Mouse (Mus musculus) inflammation-experienced regulatory T-cells, adult 6 months (primary cell): ENCODE measurements around the gene Gm3667. TPM values are rescaled to one million over a fixed set of nuclear protein-coding genes. Genes with fewer than 3 reads are reported as not detected.
"Not testable (repeated sequence)": the region's sequence is repeated elsewhere in the genome, so short reads cannot be mapped to it uniquely, and the experiment has no call there.

Experiments used
- ATAC-seq: one replicate; pipeline ENCODE4 v1.8.0; 2017
- polyA plus RNA-seq, 3 experiments: library from polyadenylated mRNA; unstranded; fragments of 100-300 nt; shearing (Covaris generic); gene quantifications; one replicate each; pipeline ENCODE4 v1.2.1; 2017

The Gm3667 gene
- 10 to 100 TPM in 2 of 3 experiments, 1 to 10 TPM in 1; 2.6 to 24.3 (median 12.6) TPM for polyA plus RNA-seq

- ATAC-seq, result not testable (repeated sequence)
Observed at GRCm38 (mm10) chr14:6889521-6890012, at the start of gene Gm3667. Gene Gm3667, minus strand, starts transcription at chr14:6889962.

- ATAC-seq, result not testable (repeated sequence)
Observed at GRCm38 (mm10) chr14:6899881-6900280, 10.1 kb upstream of the Gm3667 start.

GRCm38 (mm10) chr14:6888811-6889210 is 951 bp downstream of the Gm3667 start:
- ATAC-seq, result not testable (repeated sequence)

- ATAC-seq, result not testable (repeated sequence)
Observed at GRCm38 (mm10) chr14:6840211-6840610, 49.6 kb downstream of the Gm3667 start, which contains the start of gene Gm3642. Gene Gm3642, minus strand, starts transcription at chr14:6840311.

GRCm38 (mm10) chr14:6823297-6823696 is 66.5 kb downstream of the Gm3667 start:
- ATAC-seq, result not testable (repeated sequence)

Other genes with a start within 250 kb of the Gm3667 start
- gene Gm10251, start 205.8 kb downstream of the Gm3667 start, polyA plus RNA-seq, result not detected
- gene Gm8050, start 169.7 kb downstream of the Gm3667 start, polyA plus RNA-seq, result under 1 TPM in 1 of 3 experiments, not detected in 2; 0.41 TPM
- 10 to 100 TPM in 2 of 3 experiments, 1 to 10 TPM in 1; 7.7 to 31.5 (median 18.7) TPM for gene Gm3636, start 147.6 kb downstream of the Gm3667 start, polyA plus RNA-seq
- under 1 TPM in 2 of 3 experiments, not detected in 1; 0.36 to 0.55 TPM for gene Gm8362, start 115.6 kb downstream of the Gm3667 start, polyA plus RNA-seq
- gene Gm3642, start 49.7 kb downstream of the Gm3667 start, polyA plus RNA-seq, result not detected
- not detected for gene Gm6356, start 83.9 kb upstream of the Gm3667 start, polyA plus RNA-seq
- gene Gm10406, start 137.5 kb upstream of the Gm3667 start, polyA plus RNA-seq, result 1 to 10 TPM in 2 of 3 experiments, under 1 TPM in 1; 0.55 to 5.6 (median 1.4) TPM
- not detected for gene Gm3685, start 155.0 kb upstream of the Gm3667 start, polyA plus RNA-seq
- 1 to 10 TPM; 1.2 to 9.6 (median 4.9) TPM for gene Gm3696, start 210.7 kb upstream of the Gm3667 start, polyA plus RNA-seq
- not detected for gene Gm6676, start 235.4 kb upstream of the Gm3667 start, polyA plus RNA-seq